Mouse (Mus musculus): ENCODE data around the gene Chrnb2. TPM values are rescaled to one million over a fixed set of nuclear protein-coding genes. Genes with fewer than 3 reads are reported as not detected.

The Chrnb2 gene
- 0.51 and 0.81 TPM in 2 replicates for polyA plus RNA-seq (2016; fragmentation: Nextera tagmentation; extraction: Ambion mirVana)

DNA sequence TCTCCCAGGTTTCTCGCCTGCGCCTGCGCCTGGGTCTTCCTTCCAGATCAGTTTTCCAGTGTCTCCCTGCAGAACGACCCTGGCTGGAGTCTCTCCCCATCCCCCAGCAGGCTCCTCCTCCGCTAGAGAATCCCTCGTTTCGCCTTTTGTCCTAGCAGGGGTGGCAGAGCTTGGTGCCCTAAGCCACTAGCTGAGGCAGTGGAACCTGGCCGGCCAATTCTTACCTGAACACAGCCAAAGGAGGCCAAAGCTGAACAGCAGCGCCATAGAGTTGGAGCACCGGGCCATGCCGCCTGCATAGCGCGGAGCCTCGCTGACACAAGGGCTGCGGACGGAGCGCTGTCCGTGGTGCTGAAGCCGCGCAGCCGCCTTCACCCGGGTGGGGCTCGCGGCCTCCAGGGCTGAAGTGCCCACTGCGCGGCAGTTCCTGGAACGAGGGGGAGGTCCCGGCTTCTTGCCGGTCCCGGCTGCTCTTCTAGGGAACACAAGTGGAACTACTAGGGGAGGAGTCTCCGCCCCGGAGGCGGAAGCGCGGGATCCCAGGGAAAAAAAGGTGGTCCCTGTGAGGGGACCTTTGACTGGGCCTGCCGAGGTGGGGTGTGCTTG is at the start of gene Chrnb2:
Gene Chrnb2 (minus strand): TSS at position 514 of the 606 bp plus-strand sequence.
- H3K27ac ChIP-seq, result no peak within 1 kb of the TSS
- ATAC-seq (ENCODE audit: insufficient number of reproducible peaks, insufficient read depth, low FRiP score, low TSS enrichment, low read depth), result peak; percentile 73; the same call in 1 of the 2 replicates
- H3K9ac ChIP-seq (replicated peaks), result no peak within 1 kb of the TSS

DNA sequence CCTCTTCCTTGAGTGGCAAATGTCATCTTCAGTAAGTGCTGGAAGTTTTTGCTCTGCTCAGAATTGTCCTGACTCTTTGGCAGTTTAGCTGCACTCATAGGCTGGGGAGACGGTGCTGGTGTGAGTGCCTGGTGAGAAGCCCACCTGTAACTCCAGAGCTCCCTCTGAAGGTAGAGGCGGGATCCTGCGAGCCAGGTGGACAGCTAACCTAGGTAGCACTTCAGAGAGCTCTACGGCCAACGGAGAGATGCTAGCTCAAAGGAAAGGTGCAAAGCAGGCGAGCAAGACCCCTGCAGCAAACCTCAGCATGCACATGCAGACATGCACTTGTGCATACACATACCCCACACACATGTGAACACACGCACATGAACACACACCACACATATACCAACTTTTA is 49.6 kb upstream of the Chrnb2 start:
- Histone ChIP-seq H3K9me3 (no peaks in the 10 kb centered on the region), H3K36me3 (no peaks in the 10 kb centered on the region), H3K4me1 (replicated peaks) (no peaks in the 10 kb centered on the region), H3K27me3 (no peaks in the 10 kb centered on the region; the same call in 1 of the 2 replicates), H3K9ac (replicated peaks) (no peak overlapping the region), H3K4me2 (no peak overlapping the region), H3K4me3 (replicated peaks) (no peak overlapping the region), H3K27ac (no peak overlapping the region)
- WGBS, result 78% methylated on average over 7 of the region's 7 CpGs
- no peak for ATAC-seq (ENCODE audit: insufficient number of reproducible peaks, insufficient read depth, low FRiP score, low TSS enrichment, low read depth)

More for the DNA sequence above, at the start of gene Chrnb2:
- under 1% methylated on average over 36 of the region's 36 CpGs for WGBS
- H3K36me3 ChIP-seq, result no peaks in the 10 kb centered on the region
- peaks cover 4% of the 10 kb centered on the region; the same call in 1 of the 2 replicates for H3K4me1 ChIP-seq (replicated peaks)
- peak within 1 kb of the TSS; percentile 21 for H3K4me3 ChIP-seq (replicated peaks)
- H3K4me2 ChIP-seq, result peak within 1 kb of the TSS; percentile 47
- peaks cover 23% of the 10 kb centered on the region for H3K27me3 ChIP-seq
- no peaks in the 10 kb centered on the region for H3K9me3 ChIP-seq

DNA sequence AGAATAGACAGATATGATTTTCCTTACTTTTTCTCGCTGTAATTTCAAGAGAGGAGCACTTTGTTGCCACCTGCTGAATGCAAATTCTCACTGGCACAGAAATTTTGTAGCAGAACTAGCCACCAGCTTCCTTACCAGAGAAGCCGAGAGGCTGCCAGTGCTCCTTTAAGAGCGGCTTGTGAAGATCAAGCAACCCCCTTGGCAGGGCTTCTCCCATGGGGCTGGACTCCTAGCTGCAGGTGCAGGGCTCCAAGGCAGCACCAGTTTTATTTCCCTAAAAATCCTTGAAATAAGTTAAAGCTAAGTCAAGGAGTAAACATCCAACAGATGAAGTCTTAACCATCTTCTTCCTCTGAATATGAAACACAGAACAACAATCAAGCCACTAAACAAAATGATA is 47.7 kb upstream of the Chrnb2 start:
- 69% methylated on average over 3 of the region's 3 CpGs for WGBS
- Histone ChIP-seq H3K9me3 (no peaks in the 10 kb centered on the region), H3K4me3 (replicated peaks) (no peak overlapping the region), H3K9ac (replicated peaks) (no peak overlapping the region), H3K27me3 (no peaks in the 10 kb centered on the region; the same call in 1 of the 2 replicates), H3K36me3 (no peaks in the 10 kb centered on the region), H3K4me2 (no peak overlapping the region), H3K27ac (no peak overlapping the region), H3K4me1 (replicated peaks) (no peaks in the 10 kb centered on the region)
- no peak for ATAC-seq (ENCODE audit: insufficient number of reproducible peaks, insufficient read depth, low FRiP score, low TSS enrichment, low read depth)

DNA sequence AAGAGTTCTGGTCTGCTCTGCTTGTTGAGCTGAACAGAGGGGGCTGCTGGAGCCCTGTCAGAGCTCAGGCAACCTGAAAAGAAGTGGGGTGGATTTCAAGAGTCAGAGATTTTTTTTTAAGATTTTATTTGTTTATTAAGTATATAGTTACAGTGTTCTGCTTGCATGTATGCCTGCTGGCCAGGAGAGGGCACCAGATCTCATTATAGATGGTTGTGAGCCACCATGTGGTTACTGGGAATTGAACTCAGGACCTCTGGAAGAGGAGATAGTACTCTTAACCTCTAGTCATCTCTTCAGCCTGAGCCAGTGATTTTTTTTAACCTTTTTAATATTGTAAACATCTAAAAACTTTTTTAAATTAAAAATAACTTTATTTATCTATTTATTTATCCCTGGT is 46.4 kb upstream of the Chrnb2 start:
- ATAC-seq (ENCODE audit: insufficient number of reproducible peaks, insufficient read depth, low FRiP score, low TSS enrichment, low read depth), result no peak
- Histone ChIP-seq H3K9ac (replicated peaks) (no peak overlapping the region), H3K4me1 (replicated peaks) (no peaks in the 10 kb centered on the region), H3K27ac (no peak overlapping the region), H3K4me2 (no peak overlapping the region), H3K4me3 (replicated peaks) (no peak overlapping the region), H3K36me3 (no peaks in the 10 kb centered on the region), H3K27me3 (no peaks in the 10 kb centered on the region; the same call in 1 of the 2 replicates), H3K9me3 (no peaks in the 10 kb centered on the region)

DNA sequence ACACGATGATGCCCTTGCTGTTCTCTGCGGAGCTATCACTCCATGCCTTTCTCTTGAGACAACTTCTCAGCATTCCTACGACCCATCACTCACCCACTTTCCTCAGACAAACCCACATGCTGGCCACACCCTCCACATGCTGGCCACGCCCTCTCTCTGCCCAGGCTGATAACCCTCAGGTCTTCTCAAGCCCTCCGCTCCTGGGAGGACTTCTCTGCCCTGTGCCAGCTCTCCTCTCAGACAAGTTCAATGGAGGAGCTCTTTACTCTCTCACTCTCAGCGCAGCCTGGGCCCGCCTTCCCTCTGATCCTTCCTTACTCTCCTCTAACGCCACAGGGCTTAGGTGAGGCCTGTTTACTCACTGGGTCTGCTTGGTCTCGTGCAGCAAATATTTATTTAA is 44.2 kb upstream of the Chrnb2 start:
- H3K9ac ChIP-seq (replicated peaks), result no peak overlapping the region
- H3K4me3 ChIP-seq (replicated peaks), result no peak overlapping the region
- no peak overlapping the region for H3K27ac ChIP-seq
- no peaks in the 10 kb centered on the region for H3K36me3 ChIP-seq
- H3K27me3 ChIP-seq, result no peaks in the 10 kb centered on the region; the same call in 1 of the 2 replicates
- H3K9me3 ChIP-seq, result no peaks in the 10 kb centered on the region
- no peak for ATAC-seq (ENCODE audit: insufficient number of reproducible peaks, insufficient read depth, low FRiP score, low TSS enrichment, low read depth)
- 46% methylated on average over 9 of the region's 9 CpGs for WGBS
- no peaks in the 10 kb centered on the region for H3K4me1 ChIP-seq (replicated peaks)
- H3K4me2 ChIP-seq, result no peak overlapping the region

DNA sequence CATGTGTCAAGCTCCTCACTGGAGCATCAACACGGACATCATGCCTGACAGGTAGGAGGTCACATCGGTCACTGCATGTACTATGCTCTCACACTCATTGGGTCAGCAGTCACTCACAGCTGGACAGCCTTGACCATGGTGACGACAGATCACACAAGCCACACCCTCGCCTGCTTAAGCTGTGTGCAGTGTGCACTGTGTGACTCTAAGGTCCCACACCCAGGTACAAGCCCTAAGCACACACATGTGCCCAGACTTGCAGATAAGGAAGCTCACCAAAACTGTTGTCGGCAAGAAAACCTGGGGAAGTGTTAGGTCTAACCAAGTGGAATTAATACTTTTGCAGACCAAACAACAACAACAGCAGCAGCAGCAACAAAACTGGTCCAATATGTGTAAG is 43.4 kb upstream of the Chrnb2 start:
- WGBS, result 76% methylated on average over 5 of the region's 5 CpGs

DNA sequence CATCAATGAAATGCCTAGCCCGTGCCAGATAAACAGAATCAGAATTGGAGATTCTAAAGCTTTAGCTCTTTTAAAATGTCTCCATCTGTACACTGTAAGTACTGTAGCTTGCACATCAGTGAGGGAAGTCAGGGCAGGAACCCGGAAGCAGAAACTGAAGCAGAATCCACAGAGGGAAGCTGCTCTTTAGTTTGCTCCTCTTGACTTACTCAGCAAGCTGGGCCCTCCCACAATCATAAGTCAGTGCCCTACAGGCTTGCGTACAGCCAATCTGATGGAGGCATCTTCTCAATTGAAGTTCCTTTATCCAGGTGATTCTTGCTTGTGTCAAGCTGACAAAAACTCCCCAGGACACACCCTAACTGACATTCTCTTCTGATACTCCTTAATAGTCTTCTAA is 42.7 kb upstream of the Chrnb2 start:
- no peaks in the 10 kb centered on the region for H3K4me1 ChIP-seq (replicated peaks)
- 94% methylated on average over 3 of the region's 3 CpGs for WGBS
- no peak overlapping the region for H3K4me2 ChIP-seq
- no peak for ATAC-seq (ENCODE audit: insufficient number of reproducible peaks, insufficient read depth, low FRiP score, low TSS enrichment, low read depth)
- H3K9me3 ChIP-seq, result no peaks in the 10 kb centered on the region
- no peak overlapping the region for H3K27ac ChIP-seq
- H3K9ac ChIP-seq (replicated peaks), result no peak overlapping the region
- no peaks in the 10 kb centered on the region for H3K36me3 ChIP-seq
- H3K27me3 ChIP-seq, result no peaks in the 10 kb centered on the region; the same call in 1 of the 2 replicates
- no peak overlapping the region for H3K4me3 ChIP-seq (replicated peaks)

More for the DNA sequence above, 43.4 kb upstream of the Chrnb2 start:
- H3K27me3 ChIP-seq, result no peaks in the 10 kb centered on the region; the same call in 1 of the 2 replicates
- H3K4me2 ChIP-seq, result no peak overlapping the region
- no peak overlapping the region for H3K9ac ChIP-seq (replicated peaks)
- H3K4me1 ChIP-seq (replicated peaks), result no peaks in the 10 kb centered on the region
- no peak for ATAC-seq (ENCODE audit: insufficient number of reproducible peaks, insufficient read depth, low FRiP score, low TSS enrichment, low read depth)
- H3K4me3 ChIP-seq (replicated peaks), result no peak overlapping the region
- no peaks in the 10 kb centered on the region for H3K9me3 ChIP-seq
- H3K36me3 ChIP-seq, result no peaks in the 10 kb centered on the region
- no peak overlapping the region for H3K27ac ChIP-seq

DNA sequence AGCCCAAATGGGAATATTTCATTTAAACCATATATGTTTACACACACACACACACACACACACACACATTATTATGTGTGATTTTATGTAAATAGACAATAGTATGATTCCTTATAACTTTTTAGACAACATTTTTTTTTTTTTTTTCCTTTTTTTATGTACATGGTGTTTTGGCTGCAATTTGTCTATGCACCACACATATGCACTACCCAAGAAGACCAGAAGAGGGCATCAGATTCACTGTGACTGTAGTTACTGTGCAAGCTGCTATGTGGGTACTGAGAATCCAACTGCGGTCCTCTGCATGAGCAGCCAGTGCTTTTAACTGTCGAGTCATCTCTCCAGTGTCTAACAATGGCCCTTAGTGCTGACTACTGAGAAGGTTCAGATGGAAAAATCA is 42.3 kb upstream of the Chrnb2 start:
- ATAC-seq (ENCODE audit: insufficient number of reproducible peaks, insufficient read depth, low FRiP score, low TSS enrichment, low read depth), result no peak
- no peaks in the 10 kb centered on the region for H3K4me1 ChIP-seq (replicated peaks)
- WGBS, result 96% methylated on average over 2 of the region's 2 CpGs
- no peaks in the 10 kb centered on the region for H3K9me3 ChIP-seq
- H3K27me3 ChIP-seq, result no peaks in the 10 kb centered on the region
- no peaks in the 10 kb centered on the region for H3K36me3 ChIP-seq
- H3K4me3 ChIP-seq (replicated peaks), result no peak overlapping the region
- H3K9ac ChIP-seq (replicated peaks), result no peak overlapping the region
- H3K4me2 ChIP-seq, result no peak overlapping the region
- no peak overlapping the region for H3K27ac ChIP-seq

DNA sequence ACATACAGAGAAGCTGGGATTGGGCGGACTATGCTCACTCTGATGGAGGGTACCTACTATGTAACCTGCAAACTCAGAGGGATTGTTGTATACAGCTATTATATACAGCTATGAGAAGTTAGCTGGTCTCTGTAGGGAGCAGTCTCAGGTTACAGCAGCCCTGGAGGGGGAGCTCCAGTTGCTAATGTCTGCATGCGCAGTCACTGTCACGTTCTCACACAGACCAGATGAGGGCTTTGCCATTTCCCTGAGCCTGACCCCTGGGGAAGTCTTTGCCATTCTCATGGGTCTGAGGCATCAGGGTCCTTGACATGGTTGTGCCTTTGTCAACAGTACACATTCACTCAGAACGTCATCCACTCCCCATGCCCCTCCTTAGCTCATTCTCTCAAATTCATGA is 40.7 kb upstream of the Chrnb2 start:
- no peaks in the 10 kb centered on the region for H3K9me3 ChIP-seq
- no peak overlapping the region for H3K4me2 ChIP-seq
- no peaks in the 10 kb centered on the region for H3K27me3 ChIP-seq
- 53% methylated on average over 4 of the region's 4 CpGs for WGBS
- H3K27ac ChIP-seq, result no peak overlapping the region
- no peak overlapping the region for H3K9ac ChIP-seq (replicated peaks)
- H3K36me3 ChIP-seq, result no peaks in the 10 kb centered on the region
- ATAC-seq (ENCODE audit: insufficient number of reproducible peaks, insufficient read depth, low FRiP score, low TSS enrichment, low read depth), result no peak
- H3K4me3 ChIP-seq (replicated peaks), result no peak overlapping the region
- H3K4me1 ChIP-seq (replicated peaks), result no peaks in the 10 kb centered on the region

DNA sequence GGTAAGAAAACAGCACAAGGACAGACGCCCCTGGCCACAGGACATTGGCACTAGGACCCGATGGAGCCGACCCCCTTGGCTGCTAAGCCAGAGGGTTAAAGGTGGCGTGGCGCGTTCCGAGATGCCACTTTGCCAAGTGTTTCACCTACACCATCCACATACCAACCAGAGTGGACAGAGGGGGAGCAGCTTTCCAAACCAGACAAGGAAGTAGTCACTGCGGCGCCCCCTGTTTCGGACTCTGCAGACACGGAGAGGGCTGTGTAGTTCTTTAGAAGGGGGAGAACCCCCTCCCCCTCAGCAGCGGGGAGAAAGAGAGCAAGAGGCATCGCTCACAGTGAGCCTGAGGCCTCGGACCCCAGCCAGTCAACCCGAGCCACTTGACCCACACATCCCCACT is 38.4 kb upstream of the Chrnb2 start:
- ATAC-seq (ENCODE audit: insufficient number of reproducible peaks, insufficient read depth, low FRiP score, low TSS enrichment, low read depth), result no peak

DNA sequence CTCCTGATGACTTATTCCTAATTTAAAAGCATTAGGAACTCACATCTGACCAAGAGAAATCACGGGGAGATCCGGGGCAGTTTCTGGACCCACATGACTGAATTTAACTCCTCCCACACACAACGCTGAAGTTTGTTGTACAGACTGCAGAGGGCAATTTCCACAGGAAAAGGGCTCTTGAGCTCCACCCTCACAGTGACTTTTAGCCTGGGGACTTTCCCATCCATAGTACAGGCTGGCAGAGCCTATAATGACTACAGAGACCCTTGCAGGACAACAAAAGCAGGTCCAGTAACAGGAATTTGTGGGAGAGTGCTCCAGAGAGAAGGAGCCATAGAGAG is 37.0 kb upstream of the Chrnb2 start:
- H3K4me1 ChIP-seq (replicated peaks), result peaks cover 4% of the 10 kb centered on the region
- 26% methylated on average over 3 of the region's 3 CpGs for WGBS
- ATAC-seq (ENCODE audit: insufficient number of reproducible peaks, insufficient read depth, low FRiP score, low TSS enrichment, low read depth), result no peak
- H3K36me3 ChIP-seq, result no peaks in the 10 kb centered on the region
- no peak overlapping the region for H3K4me3 ChIP-seq (replicated peaks)
- no peaks in the 10 kb centered on the region for H3K9me3 ChIP-seq
- no peak overlapping the region for H3K4me2 ChIP-seq
- no peak overlapping the region for H3K27ac ChIP-seq
- peaks cover 4% of the 10 kb centered on the region; the same call in 1 of the 2 replicates for H3K27me3 ChIP-seq
- H3K9ac ChIP-seq (replicated peaks), result no peak overlapping the region

More for the DNA sequence above, 38.4 kb upstream of the Chrnb2 start:
- H3K27ac ChIP-seq, result no peak overlapping the region
- no peak overlapping the region for H3K9ac ChIP-seq (replicated peaks)
- peaks cover 4% of the 10 kb centered on the region; the same call in 1 of the 2 replicates for H3K27me3 ChIP-seq
- WGBS, result 78% methylated on average over 15 of the region's 15 CpGs
- no peak overlapping the region for H3K4me3 ChIP-seq (replicated peaks)
- peaks cover 4% of the 10 kb centered on the region for H3K4me1 ChIP-seq (replicated peaks)
- H3K9me3 ChIP-seq, result no peaks in the 10 kb centered on the region
- no peak overlapping the region for H3K4me2 ChIP-seq
- H3K36me3 ChIP-seq, result no peaks in the 10 kb centered on the region

Data from limb, embryonic 12.5 days (tissue).